Mouse (Mus musculus) cerebellum, adult 9-11 months (tissue): ENCODE measurements around the gene Magi1.
"Not testable (repeated sequence)": the region's sequence is repeated elsewhere in the genome, so short reads cannot be mapped to it uniquely, and the experiment has no call there.

ENCODE experiments used
- DNase-seq: peaks from one replicate; pipeline ENCODE4 v3.0.0; 2022

Magi1 gene

GRCm38 (mm10) chr6:93716686-93717625 is 566.8 kb downstream of the Magi1 start:
- no peak for DNase-seq

GRCm38 (mm10) chr6:93715181-93716180 is 568.2 kb downstream of the Magi1 start:
- no peak for DNase-seq

- no peak for DNase-seq
These were observed 579.4 kb downstream of the Magi1 start for GRCm38 (mm10) chr6:93704350-93704749.

GRCm38 (mm10) chr6:93699436-93699835 is 584.3 kb downstream of the Magi1 start:
- no peak for DNase-seq

GRCm38 (mm10) chr6:93697956-93698355 is 585.8 kb downstream of the Magi1 start:
- no peak for DNase-seq

DNA sequence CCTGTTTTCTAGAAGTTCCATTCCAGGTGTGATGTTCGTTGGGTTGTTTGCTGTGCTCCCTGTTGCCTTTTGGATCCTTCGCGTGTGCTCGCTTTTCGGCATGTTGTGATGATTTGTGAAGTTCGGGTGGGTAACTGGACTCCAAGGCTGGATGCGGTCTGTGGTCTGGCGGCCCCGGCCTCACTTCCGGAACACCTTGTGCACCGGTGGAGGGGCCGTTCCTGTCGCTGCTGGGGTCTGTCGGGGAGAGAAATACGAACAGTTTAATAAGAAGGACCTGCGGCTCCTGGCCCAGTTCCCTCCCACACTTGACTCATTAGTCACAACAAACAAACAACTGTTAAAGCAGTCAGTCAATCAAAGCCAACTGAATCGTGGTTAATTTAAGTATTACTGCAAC is 605.0 kb downstream of the Magi1 start:
- DNase-seq = no peak

- no peak for DNase-seq
These were observed 617.0 kb downstream of the Magi1 start for GRCm38 (mm10) chr6:93666731-93667130.

GRCm38 (mm10) chr6:93665056-93665805 is 618.5 kb downstream of the Magi1 start:
- DNase-seq = no peak

- no peak for DNase-seq
These were observed 622.6 kb downstream of the Magi1 start for GRCm38 (mm10) chr6:93661139-93661538.

DNA sequence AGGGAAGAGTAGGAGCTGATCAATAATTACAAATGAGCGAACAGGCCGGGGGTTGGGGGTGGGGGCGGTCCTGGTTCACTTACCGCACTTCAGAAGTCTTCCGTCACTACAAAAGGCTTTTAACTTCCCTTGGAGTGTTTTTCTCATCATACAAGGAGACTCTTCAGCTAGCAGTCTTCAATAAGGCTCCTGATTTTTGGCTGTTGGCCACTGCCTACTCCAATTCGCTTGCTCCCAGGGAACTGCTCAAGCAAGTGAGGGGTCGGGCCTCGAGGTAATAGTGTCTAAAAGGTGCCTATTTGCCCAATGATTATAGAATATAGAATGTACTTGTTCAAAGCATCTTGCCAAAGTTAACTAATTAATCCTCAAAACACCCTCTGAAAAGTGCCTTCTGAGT is 624.2 kb downstream of the Magi1 start:
- no peak for DNase-seq

DNA sequence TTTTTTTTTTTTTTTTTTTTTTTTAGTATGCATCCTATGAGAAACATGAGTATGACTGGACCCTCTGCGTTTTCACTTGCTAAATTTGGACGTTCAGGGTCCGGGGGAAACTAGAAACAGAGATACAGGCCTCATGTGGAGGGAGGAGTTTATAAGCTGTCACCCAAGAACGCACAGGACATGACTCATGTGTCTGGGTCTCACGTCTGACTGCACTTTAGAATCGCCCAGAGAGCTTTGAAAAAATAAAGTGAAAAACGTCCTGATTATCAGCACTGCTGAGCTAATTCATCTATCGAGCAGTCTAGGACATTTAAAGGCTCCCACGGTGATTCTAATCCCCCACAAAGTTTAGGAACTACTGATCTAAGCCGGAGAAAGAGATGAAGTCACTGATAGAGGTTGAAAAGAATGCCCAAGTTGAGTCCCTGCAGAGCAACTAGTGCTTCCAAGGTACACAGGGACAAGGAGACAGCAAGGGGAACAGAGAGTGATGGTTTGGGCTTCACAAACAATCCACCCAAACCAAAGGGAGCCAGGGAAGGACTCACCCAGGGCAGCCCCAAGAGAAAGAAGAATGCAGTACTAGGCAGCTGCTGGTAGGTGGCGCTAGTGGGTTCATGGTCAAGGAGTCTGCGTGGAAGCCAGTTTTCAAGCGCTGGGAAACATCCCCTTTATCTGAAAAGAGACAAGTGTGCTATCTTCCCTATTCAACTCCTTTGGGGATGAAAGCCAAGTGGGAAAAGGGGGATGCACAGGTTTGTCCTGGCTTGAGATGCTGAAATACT is 626.3 kb downstream of the Magi1 start:
- peak; percentile 28 for DNase-seq

- no peak for DNase-seq
These were observed 635.0 kb downstream of the Magi1 start for GRCm38 (mm10) chr6:93648581-93649230.

GRCm38 (mm10) chr6:93629735-93630291 is 653.9 kb downstream of the Magi1 start:
- not testable (repeated sequence) for DNase-seq

GRCm38 (mm10) chr6:93627200-93627599 is 656.5 kb downstream of the Magi1 start:
- DNase-seq = no peak
